Mouse (Mus musculus): ENCODE data around the gene Fbxl3. TPM values are rescaled to one million over a fixed set of nuclear protein-coding genes. Genes with fewer than 3 reads are reported as not detected.
A peak's percentile ranks its signal among the peaks of the same experiment; 100 is the strongest.

Fbxl3 gene
- total RNA-seq, 2 experiments from 2014 or later: 28.7 to 40.6 TPM

- ATAC-seq (replicated peaks; ENCODE audit: poor library complexity): peak; percentile 78
Observed at GRCm38 (mm10) chr14:103048292-103049086, 50.9 kb downstream of the Fbxl3 start.

GRCm38 (mm10) chr14:103046677-103047076, 52.7 kb downstream of the Fbxl3 start, which contains the start of gene Acod1:
TSS of gene Acod1 (plus strand) at chr14:103046977.
- ATAC-seq (replicated peaks; ENCODE audit: poor library complexity): no peak

GRCm38 (mm10) chr14:103037016-103037415, 62.4 kb downstream of the Fbxl3 start:
- ATAC-seq (replicated peaks; ENCODE audit: poor library complexity): peak; percentile 85

- peak; percentile 41 for ATAC-seq (replicated peaks; ENCODE audit: poor library complexity)
Observed at GRCm38 (mm10) chr14:103034076-103034475, 65.3 kb downstream of the Fbxl3 start.

GRCm38 (mm10) chr14:103033271-103033823, 66.0 kb downstream of the Fbxl3 start:
- ATAC-seq (replicated peaks; ENCODE audit: poor library complexity): peak; percentile 66

Other genes with a start within 250 kb of the Fbxl3 start
- 89.3 and 112 TPM in 2 replicates for gene Kctd12, start 116.9 kb downstream of the Fbxl3 start, total RNA-seq (2015)
- gene Kctd12, start 116.9 kb downstream of the Fbxl3 start, total RNA-seq (2017): 63.1 and 66.4 TPM in 2 replicates
- gene Acod1, start 52.6 kb downstream of the Fbxl3 start, total RNA-seq (2015): 0.07 and 0.20 TPM in 2 replicates
- gene Acod1, start 52.6 kb downstream of the Fbxl3 start, total RNA-seq (2017): 0.27 and 0.46 TPM in 2 replicates
- 43.9 and 46.8 TPM in 2 replicates for gene Cln5, start 29.4 kb downstream of the Fbxl3 start, total RNA-seq (2015)
- 36.8 and 39.2 TPM in 2 replicates for gene Cln5, start 29.4 kb downstream of the Fbxl3 start, total RNA-seq (2017)
- gene Mycbp2, start 247.2 kb upstream of the Fbxl3 start, total RNA-seq (2015): 55.8 and 66.9 TPM in 2 replicates
- 43.9 and 51.3 TPM in 2 replicates for gene Mycbp2, start 247.2 kb upstream of the Fbxl3 start, total RNA-seq (2017)